Mouse (Mus musculus) cerebellum, adult 2 months (tissue): Measurements from ENCODE around the gene Cfl1.

Experiments
- CTCF ChIP-seq: fragments of 200-500 bp; IDR thresholded peaks from 2 replicates; pipeline ENCODE4 v1.5.1; 2011; ENCODE audit warnings: low read depth, mild to moderate bottlenecking, control low read depth, low read length, moderate library complexity, borderline replicate concordance; ENCODE audit not compliant: insufficient read depth
- POLR2A ChIP-seq: fragments of 200-500 bp; IDR thresholded peaks from 2 replicates; pipeline ENCODE4 v1.6.1; 2011; ENCODE audit warnings: low read length, control low read depth, borderline replicate concordance; ENCODE audit not compliant: insufficient read depth

DNA sequence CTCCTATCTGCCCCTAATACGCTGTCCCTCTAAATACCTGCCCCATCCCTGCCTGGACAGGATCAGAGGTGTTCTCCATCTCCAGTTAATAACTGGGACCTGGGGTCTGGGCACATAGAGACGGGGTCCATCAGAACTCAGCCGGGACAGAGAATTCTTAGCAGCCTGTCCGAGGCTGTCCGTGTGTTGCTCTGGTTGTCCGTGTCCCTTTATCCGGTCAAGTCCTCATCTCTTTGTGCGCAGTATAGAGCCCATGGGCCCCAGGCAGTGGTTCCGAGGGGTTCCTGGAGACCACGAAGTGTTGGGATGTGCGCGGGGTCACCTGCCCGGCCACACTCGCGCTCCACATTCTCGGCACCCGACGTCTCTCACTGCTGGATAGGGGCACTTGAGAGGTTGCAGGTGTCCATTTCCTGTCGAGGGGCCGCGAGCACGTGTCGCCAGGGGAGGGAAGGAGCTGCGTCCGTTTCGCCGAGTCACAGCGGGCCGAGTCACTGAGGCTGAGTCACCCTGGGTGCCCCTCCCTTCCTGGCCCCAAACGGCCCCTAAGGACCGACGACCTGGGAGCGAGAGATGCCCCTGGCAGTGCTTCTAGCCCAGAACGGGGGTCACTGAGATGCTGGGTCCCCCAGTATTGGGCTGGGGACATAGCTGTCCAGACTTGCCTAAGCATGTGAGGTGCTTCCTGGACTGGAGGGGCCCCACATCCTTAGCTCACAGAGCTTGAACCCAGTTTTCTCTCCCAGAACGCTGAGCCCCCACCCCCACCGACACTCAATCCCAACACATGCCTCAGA lies 41.7 kb upstream of the Cfl1 start:
- TF ChIP-seq CTCF (no peak), POLR2A (no peak)
